In genomic region chr10:7870571-7871315, GRCm38 (mm10) we compare ENCODE assay signal across 10 mouse cellular contexts. TPM values are rescaled to one million over a fixed set of nuclear protein-coding genes. Genes with fewer than 3 reads are reported as not detected.
DNase-seq lines count a peak whose midpoint lies in the region; ATAC-seq lines count a peak whose summit lies in the region.
"Had no signal": no experiment of that assay in that cellular context is flagged by ENCODE, and none has a peak within 500 bp of the region (broad histone marks: within the 10 kb centered on the region; RNA-seq: fewer than 3 reads in every experiment).

No protein-coding gene starts in this region.

- H3K4me3 ChIP-seq in midbrain, embryonic 10.5 days = no peak overlapping the region
- no peak overlapping the region for H3K4me3 ChIP-seq in midbrain, embryonic 15.5 days
- no peak overlapping the region for H3K4me3 ChIP-seq in embryonic facial prominence, embryonic 11.5 days (ENCODE audit: low read depth, low read length)
- H3K4me3 ChIP-seq: neural tube, embryonic 13.5 days had no signal

- no peak overlapping the region for H3K27ac ChIP-seq in midbrain, embryonic 10.5 days (replicated peaks)
- no peak overlapping the region for H3K27ac ChIP-seq in midbrain, embryonic 15.5 days
- H3K27ac ChIP-seq in embryonic facial prominence, embryonic 11.5 days (replicated peaks; ENCODE audit: low read depth, low read length) = no peak overlapping the region
- H3K27ac ChIP-seq: neural tube, embryonic 13.5 days had no signal

- no peaks in the 10 kb centered on the region for H3K36me3 ChIP-seq in midbrain, embryonic 10.5 days
- H3K36me3 ChIP-seq in midbrain, embryonic 15.5 days (replicated peaks) = no peaks in the 10 kb centered on the region
- H3K36me3 ChIP-seq in embryonic facial prominence, embryonic 11.5 days (replicated peaks; ENCODE audit: control insufficient read depth, insufficient read depth, low read depth, low read length) = no peaks in the 10 kb centered on the region
- H3K36me3 ChIP-seq: neural tube, embryonic 13.5 days had no signal

- ATAC-seq in midbrain, embryonic 15.5 days (replicated peaks) = no peak
- no peak for ATAC-seq in embryonic facial prominence, embryonic 11.5 days (replicated peaks; ENCODE audit: insufficient number of reproducible peaks, low FRiP score, low TSS enrichment, low read depth)
- ATAC-seq in megakaryocyte, adult 5-6 weeks (ENCODE audit: poor library complexity, severe bottlenecking) = 0 out of 2 replicates have a peak, but pooled peaks have one; percentile 30

- DNase-seq in adrenal gland, postnatal 14 days = peak; percentile 31
- DNase-seq in adrenal gland, adult 8-10 months = no peak
- peak; percentile 38 for DNase-seq in midbrain, embryonic 10.5 days (ENCODE audit: low spot score)
- peak; percentile 59 for DNase-seq in embryonic facial prominence, embryonic 11.5 days (ENCODE audit: low spot score)
- DNase-seq in layer of hippocampus, adult 11-12 months (ENCODE audit: low spot score) = peak; percentile 40
- DNase-seq in urinary bladder, adult 18-20 months (ENCODE audit: low spot score in 2 of 2) = no peak

- no peak overlapping the region for H3K9ac ChIP-seq in midbrain, embryonic 15.5 days
- no peak overlapping the region for H3K9ac ChIP-seq in embryonic facial prominence, embryonic 11.5 days (replicated peaks; ENCODE audit: low read length)
- H3K9ac ChIP-seq: neural tube, embryonic 13.5 days had no signal

- 76% methylated on average over 11 of the region's 11 CpGs for WGBS in midbrain, embryonic 10.5 days
- 71% methylated on average over 11 of the region's 11 CpGs for WGBS in midbrain, embryonic 15.5 days
- WGBS in embryonic facial prominence, embryonic 11.5 days = 67% methylated on average over 11 of the region's 11 CpGs

- H3K9me3 ChIP-seq in midbrain, embryonic 10.5 days (replicated peaks) = no peaks in the 10 kb centered on the region; the same call in 1 of the 2 replicates
- H3K9me3 ChIP-seq in midbrain, embryonic 15.5 days = no peaks in the 10 kb centered on the region
- H3K9me3 ChIP-seq in embryonic facial prominence, embryonic 11.5 days (replicated peaks; ENCODE audit: control insufficient read depth, low read length) = no peaks in the 10 kb centered on the region
- H3K9me3 ChIP-seq: neural tube, embryonic 13.5 days had no signal

- peaks cover 10% of the 10 kb centered on the region for H3K4me1 ChIP-seq in midbrain, embryonic 10.5 days
- H3K4me1 ChIP-seq in midbrain, embryonic 15.5 days = peaks cover 7% of the 10 kb centered on the region
- H3K4me1 ChIP-seq in embryonic facial prominence, embryonic 11.5 days (ENCODE audit: control insufficient read depth, insufficient read depth, low read length) = no peaks in the 10 kb centered on the region; the same call in 1 of the 2 replicates

- no peak overlapping the region for H3K4me2 ChIP-seq in midbrain, embryonic 15.5 days
- no peak overlapping the region for H3K4me2 ChIP-seq in embryonic facial prominence, embryonic 11.5 days (ENCODE audit: low read depth, low read length)
- H3K4me2 ChIP-seq: neural tube, embryonic 13.5 days had no signal

- peaks cover 36% of the 10 kb centered on the region for H3K27me3 ChIP-seq in midbrain, embryonic 10.5 days (ENCODE audit: low read depth, poor library complexity, severe bottlenecking)
- peaks cover 14% of the 10 kb centered on the region; the same call in 1 of the 2 replicates for H3K27me3 ChIP-seq in midbrain, embryonic 15.5 days (replicated peaks)
- peaks cover 12% of the 10 kb centered on the region; the same call in 1 of the 2 replicates for H3K27me3 ChIP-seq in embryonic facial prominence, embryonic 11.5 days (ENCODE audit: control insufficient read depth, insufficient read depth, low read length)

RNA-seq across cellular contexts. Expression of gene Zc3h12d, which starts 38.5 kb away (rescaled TPM):
- total RNA-seq in adrenal gland, postnatal 14 days (2021) = 0.52 and 2.1 TPM in 2 replicates
- total RNA-seq in adrenal gland, adult 8-10 months (2022) = under 1 TPM; 0.24 to 0.95 (median 0.58) TPM
- polyA plus RNA-seq in midbrain, embryonic 10.5 days (2016; fragmentation: Nextera tagmentation; extraction: Ambion mirVana) = 0.02 TPM in 1 of 2 replicates, not detected in the other
- polyA plus RNA-seq in midbrain, embryonic 15.5 days (2015; fragmentation: Nextera tagmentation; extraction: Ambion mirVana) = 0.11 and 0.31 TPM in 2 replicates
- 0.07 and 0.08 TPM in 2 replicates for polyA plus RNA-seq in embryonic facial prominence, embryonic 11.5 days (2014; fragmentation: Nextera tagmentation; extraction: Ambion mirVana)
- total RNA-seq in megakaryocyte, adult 5-6 weeks (2015) = 5.3 and 7.3 TPM in 2 replicates
- total RNA-seq in megakaryocyte, adult 5-6 weeks (2017) = 9.3 and 11.3 TPM in 2 replicates
- polyA plus RNA-seq: C2C12 had no signal

Comparison
In these comparisons a context has a peak if more than half of its experiments do, and no peak if none do; other contexts are left out.
1. DNase-seq: peak in adrenal gland, postnatal 14 days (single experiment), midbrain, embryonic 10.5 days (single experiment), embryonic facial prominence, embryonic 11.5 days (single experiment) and layer of hippocampus, adult 11-12 months (single experiment); none in adrenal gland, adult 8-10 months (single experiment) and urinary bladder, adult 18-20 months (0 of 2).